Mouse (Mus musculus) G1E (cell line): Measurements from ENCODE around the gene Baz2b.

Source experiments
- CTCF ChIP-seq: IDR thresholded peaks from 2 replicates; pipeline ENCODE4 v1.5.1; 2012; ENCODE audit warnings: low read depth, low read length, inconsistent platforms, mixed read lengths
- POLR2AphosphoS5 ChIP-seq: IDR thresholded peaks from 2 replicates; pipeline ENCODE4 v1.6.1; 2012; ENCODE audit warnings: low read depth, low read length, inconsistent platforms; ENCODE audit not compliant: insufficient replicate concordance

DNA sequence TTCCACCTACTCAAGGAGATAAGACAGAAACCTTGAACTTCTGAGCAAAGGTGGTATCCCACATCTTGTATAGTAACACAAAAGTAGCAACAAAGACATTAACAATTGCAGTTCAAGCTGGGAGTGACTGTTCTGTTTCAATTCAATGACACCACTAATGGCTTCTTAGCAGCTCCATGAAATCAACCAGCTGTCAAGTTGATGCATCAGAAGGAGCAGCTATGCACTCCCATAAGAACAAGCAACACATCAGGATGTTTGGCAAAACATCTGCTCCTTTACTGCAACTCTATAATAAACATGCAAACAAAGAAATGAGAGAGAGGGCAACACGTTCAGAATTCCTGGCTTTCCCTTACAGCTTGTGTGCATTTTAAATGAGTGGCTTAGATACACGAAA lies 87.5 kb downstream of the Baz2b start:
- TF ChIP-seq CTCF (no peak), POLR2AphosphoS5 (no peak)
